In genomic region chr16:94251756-94252155, GRCm38 (mm10) we compare ENCODE assay signal across 15 mouse cellular contexts.
"Had no signal": no experiment of that assay in that cellular context is flagged by ENCODE, and none has a peak within 500 bp of the region (broad histone marks: within the 10 kb centered on the region; RNA-seq: fewer than 3 reads in every experiment).

No protein-coding gene starts in this region.

- H3K4me2 ChIP-seq: neural tube, embryonic 15.5 days; stomach, embryonic 15.5 days had no signal

- H3K9me3 ChIP-seq: neural tube, embryonic 15.5 days; stomach, embryonic 15.5 days had no signal

- DNase-seq: retina, postnatal 1 day; right cerebral cortex, adult 18-20 months; right cerebral cortex, postnatal 14 days; right cerebral cortex, postnatal 25 days; right cerebral cortex, postnatal 4 days; spleen, adult 18-20 months; thymus, adult 18-20 months; thymus, adult 2 months; thymus, postnatal 14 days; thymus, postnatal 25 days; thymus, postnatal 36 days; thymus, postnatal 4 days had no signal

- H3K27me3 ChIP-seq: stomach, embryonic 15.5 days had no signal

- H3K27ac ChIP-seq: neural tube, embryonic 15.5 days; stomach, embryonic 15.5 days; stomach, postnatal 0 days had no signal

- H3K36me3 ChIP-seq: neural tube, embryonic 15.5 days; stomach, embryonic 15.5 days had no signal

- H3K4me3 ChIP-seq: neural tube, embryonic 15.5 days; stomach, embryonic 15.5 days had no signal

- H3K9ac ChIP-seq: neural tube, embryonic 15.5 days; stomach, embryonic 15.5 days had no signal
